Mouse (Mus musculus): ENCODE measurements around the gene Hacd3.

DNA sequence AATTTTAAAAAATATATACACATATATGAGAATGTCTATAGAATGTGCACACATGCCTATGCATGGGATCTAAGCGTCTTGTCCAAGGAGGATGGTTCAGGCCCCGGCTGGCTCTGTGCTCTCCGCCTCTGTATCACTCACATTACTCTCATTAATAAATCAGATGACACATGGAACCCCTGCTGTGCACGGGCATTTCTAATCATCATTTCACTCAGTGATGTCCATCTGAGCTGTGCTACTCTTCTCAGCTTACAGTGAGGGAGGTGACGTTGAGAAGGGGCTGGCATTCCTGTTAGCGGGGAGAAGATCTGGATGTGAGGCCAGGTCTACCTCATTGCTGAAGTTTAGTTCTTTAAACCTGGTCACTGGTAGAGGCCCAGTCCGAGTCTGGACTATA is 5.7 kb upstream of the Hacd3 start:
- no peak for TF ChIP-seq GATA1 (IDR thresholded peaks at IDR 0.05; ENCODE audit: borderline replicate concordance, low read length)
- no peak for TF ChIP-seq FLI1 (IDR thresholded peaks at IDR 0.05; ENCODE audit: low read length)

All from megakaryocyte, embryonic 14.5 days (primary cell).